Mouse (Mus musculus): ENCODE data around the gene Dstn.

GRCm38 (mm10) chr2:143912199-143912598 lies 2.9 kb upstream of the Dstn start:
- TF ChIP-seq EP300 (IDR thresholded peaks at IDR 0.05; ENCODE audit: low read depth) = no peak
- TF ChIP-seq CTCF (IDR thresholded peaks at IDR 0.05; ENCODE audit: low read depth) = no peak
